Mouse (Mus musculus): ENCODE measurements around the gene Mc1r.
"Not testable (repeated sequence)": the region's sequence is repeated elsewhere in the genome, so short reads cannot be mapped to it uniquely, and the experiment has no call there.

The Mc1r gene

DNA sequence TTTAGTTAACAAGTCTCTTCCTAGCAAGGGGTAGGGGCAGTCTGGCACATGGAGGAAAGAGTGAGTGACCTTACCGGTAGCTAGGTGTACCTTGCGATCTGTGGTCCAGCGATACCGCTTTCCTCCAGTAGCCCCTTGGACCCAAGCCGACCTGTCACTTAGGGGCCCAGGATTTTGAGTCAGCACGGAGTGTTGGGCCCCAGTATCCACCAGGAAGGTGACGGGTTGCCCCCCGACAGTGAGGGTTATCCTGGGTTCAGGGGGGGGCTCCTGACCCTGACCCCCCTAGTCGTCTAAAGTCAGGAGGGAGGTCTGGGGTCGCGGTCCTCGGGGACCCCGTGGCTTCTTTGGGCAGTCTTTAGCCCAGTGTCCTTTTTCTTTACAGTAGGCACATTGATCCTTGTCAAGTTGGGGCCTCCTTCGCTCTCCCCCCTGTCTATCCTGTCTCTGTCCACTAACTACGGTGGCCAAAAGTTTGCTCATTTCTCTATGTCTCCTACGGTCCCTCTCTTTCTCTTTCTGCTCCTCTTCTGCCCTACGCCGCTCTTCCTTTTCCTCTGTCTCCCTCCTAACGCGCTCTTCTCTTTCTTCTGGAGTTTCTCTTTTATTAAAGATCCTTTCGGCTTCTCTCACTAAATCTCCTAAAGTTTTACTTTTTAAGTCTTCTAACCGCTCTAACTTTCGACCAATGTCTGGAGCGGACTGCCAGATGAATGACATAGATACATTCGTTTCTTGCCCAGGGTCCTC, 24.9 kb downstream of the Mc1r start:
- no peak for DNase-seq

DNA sequence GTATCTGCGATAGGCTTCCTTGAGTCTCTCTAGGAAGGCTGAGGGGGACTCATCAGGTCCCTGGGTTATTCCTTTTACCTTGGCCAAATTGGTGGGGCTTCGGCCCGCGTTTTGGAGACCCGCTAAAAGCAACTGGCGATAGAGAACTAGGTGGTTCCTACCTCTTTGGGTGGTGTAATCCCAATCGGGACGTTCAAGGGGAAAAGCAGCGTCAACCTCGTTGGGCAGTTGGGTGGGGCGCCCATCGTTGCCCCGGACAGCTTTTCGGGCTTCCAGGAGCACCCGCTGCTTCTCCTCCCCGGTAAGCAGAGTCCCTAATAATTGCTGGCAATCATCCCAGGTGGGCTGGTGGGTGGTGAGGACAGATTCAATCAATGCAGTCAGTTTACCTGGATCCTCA, 25.5 kb downstream of the Mc1r start:
- no peak for DNase-seq

DNA sequence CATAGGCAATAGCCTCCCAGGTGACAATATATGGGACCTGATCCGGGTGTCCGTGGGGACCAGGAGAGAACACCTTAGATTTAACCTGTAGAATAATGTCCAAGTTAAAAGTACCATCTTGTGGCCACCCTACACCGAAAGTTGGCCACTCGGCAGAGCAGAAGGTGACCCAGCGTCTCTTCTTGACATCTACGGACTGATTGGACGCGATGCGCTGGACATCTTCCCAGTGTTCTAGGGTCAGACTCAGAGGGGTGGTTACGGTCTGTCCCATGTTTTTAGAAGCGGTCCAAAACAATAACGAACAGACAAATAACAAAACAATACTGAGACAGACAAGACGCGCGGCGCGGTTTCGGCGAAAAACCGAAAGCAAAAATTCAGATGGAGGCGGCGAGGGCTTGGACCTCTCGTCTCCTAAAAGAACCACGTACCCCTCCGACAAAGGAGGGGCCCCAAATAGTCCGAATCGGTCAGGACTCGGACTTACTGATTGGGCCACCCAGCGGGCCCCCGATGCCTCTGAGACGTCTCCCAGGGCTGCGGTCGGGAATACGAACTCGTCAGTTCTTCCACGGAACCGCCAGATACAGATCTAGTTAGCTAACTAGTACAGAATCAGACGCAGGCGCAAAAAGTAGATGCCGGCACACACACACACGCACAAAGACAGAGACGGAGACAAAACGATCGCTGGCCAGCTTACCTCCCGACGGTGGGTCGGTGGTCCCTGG, 26.5 kb downstream of the Mc1r start:
- not testable (repeated sequence) for DNase-seq

DNA sequence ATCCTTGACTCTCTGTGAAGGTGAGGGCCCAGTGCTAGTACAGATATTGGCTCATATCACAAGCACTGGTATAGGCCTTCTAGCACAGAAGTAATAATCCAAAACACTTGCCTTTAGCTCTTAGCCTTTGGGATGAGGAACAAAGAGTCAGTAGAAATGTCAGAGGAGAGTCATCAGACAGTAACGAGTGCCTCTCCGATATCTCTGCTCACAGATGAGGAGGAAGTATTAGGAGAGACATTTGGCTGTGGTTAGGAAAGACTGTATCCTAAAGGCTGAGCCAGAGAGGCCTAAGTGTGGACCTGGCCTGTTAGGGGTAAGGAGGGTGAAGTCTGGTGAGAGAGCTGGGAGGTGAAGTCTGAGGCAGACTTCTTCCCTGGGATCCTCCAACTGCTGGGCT, 34.9 kb downstream of the Mc1r start:
- DNase-seq, result no peak

DNA sequence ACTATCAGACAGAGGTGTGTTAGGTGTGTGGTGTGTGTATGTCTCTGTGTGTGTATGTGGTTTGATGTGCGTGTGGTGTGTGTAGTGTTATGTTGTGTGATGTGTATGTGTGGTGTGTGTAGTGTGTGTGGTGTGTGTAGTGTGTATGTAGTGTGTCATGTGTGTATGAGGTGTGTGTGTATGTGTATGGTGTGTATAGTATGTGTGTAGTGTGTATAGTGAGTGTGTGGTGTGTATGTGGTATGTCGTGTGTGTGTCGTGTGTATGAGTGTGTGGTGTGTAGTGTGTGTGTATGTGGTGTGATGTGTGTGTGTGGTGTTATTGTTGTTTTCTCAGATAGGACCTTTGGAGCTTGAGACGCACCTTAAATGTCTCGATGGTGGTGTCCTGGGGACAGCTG, 35.4 kb downstream of the Mc1r start:
- no peak for DNase-seq

DNA sequence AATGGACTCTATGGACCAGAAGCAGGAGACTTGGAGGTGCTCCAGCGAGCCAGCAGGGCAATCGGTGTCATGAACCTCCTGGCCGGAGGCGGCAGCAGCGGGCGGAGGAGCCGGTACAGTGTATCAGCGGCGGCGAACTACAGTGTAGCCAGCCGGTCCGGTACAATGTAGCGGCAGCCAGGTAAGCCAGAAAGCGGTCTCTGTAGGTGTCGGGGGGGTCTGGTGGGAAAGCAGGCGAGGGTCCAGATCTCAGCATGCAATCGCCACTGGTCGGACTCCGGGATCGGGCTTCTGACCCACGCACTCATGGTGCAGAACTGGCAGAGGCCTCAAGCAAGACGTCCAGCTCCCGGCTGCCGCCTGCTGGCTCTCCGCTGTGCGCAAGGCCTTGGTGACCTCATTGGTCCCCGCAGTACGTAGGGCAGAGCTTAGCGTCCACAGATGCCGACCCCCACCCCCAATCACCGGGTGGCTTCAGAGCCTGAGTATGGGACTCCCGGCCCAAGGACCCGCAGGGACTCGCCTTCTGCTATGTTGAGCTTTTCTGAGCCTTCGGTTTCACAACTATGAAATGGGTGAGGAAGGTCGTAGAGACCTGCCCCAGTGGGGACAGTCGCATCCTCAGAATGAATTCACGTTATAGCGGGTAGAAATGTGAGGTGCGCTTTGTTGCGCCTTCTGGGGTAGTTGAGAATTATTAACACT, 36.1 kb downstream of the Mc1r start:
- peak; percentile 97 for DNase-seq

DNA sequence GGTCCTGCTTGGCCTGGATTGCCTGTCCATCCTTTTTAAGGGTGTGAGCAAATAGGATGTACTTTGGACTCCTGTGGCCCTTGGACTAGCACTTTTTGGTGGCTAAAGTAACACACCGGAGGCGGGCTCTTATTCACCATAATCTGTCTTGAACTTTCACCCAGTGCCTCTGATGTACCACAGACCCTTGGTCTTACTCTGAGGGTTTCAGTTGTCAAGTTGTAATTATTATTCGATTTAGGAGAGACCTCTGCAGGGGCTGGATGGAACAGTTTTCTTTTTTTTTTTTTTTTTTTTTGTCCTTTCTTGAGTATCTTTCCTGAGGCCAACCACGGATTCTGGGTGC, 36.6 kb downstream of the Mc1r start:
- DNase-seq, result no peak

DNA sequence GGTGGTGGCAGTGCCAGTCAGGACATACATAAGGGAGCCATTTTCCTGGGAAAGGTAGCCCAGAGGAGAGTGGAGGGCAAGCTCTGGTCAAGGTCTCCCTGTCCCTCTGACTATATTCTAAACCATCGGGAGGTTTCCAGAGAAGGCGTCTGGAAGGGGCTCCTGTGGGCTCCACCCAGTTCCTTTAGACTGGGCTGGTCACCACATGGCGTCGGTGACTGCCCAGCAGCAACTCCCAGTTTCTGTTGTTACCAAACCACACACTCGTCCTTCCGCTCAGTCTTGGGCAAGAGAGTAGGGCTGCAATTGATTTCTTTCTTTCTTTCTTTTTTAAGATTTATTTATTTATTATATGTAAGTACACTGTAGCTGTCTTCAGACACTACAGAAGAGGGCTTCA, 37.2 kb downstream of the Mc1r start:
- no peak for DNase-seq

DNA sequence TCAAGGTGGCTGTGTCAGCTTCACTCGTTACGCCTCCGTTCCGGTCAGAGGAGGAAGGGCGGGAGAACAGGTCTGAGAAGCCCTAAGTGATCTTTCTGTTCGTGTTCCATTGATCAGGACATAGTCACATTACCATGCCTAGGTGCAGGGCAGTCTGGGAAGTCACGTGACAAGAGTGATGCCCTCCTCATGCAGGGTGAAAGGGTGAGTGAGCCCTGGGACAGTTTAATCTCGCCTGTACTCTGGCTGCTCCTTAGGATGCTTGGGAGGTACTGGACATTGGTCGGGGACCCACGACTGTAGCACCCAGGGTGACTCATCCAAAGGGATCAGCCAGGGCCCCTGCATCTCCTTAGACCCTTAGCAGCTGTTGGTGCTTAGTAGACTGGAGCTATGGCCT, 39.1 kb downstream of the Mc1r start:
- no peak for DNase-seq

DNA sequence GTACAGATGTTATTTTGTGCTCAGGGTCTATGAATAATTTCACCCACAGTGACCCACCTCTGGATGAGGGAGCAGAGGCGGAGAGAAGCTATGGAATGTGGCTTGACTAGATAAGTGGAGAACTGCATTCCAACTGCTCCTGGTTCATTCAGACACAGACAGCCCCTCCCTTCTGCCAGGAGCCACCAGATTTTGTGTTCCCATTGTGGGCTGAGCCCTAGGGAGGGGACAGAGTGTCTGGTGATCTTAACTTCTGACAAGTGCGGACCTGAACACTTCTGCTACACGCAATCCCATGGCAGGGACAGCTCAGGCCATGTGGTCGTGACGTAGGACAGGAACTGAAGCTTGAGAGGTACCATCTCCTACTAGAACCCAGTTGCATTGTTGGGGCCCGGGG, 39.9 kb downstream of the Mc1r start:
- DNase-seq, result no peak

DNA sequence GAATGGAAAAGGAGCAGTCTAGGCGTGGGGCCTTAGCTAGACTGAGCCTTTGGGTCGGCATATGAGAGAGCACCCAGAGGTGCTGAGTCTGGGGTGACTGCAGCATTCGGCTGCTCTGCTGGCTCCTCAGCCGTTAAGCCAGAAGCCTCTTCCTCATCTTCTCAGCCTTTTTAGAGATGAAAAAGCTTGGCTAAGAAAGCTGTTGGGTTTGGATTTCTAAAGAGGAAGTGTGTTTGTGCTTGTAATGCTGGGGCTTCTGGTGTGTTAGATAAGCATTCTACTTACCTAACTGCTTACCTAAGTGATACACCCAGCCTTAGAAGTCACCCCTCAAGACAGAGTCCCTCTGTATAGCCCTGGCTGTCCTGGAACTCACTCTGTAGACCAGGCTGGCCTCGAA, 43.9 kb downstream of the Mc1r start:
- no peak for DNase-seq

DNA sequence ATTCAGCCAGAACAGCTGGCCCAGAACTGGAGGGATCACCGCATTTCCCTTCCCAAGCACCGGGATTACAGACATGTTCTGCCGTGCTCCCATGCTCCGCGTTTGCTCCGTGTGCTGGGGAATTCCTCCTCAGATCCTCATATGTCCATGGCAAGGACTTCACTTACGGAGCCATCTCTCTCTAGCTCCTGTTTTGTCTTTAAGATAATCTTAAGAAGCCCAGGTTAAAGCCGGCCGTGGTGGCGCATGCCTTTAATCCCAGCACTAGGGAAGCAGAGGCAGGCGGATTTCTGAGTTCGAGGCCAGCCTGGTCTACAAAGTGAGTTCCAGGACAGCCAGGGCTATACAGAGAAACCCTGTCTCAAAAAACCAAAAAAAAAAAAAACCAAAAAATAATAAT, 44.8 kb downstream of the Mc1r start:
- DNase-seq, result not testable (repeated sequence)

DNA sequence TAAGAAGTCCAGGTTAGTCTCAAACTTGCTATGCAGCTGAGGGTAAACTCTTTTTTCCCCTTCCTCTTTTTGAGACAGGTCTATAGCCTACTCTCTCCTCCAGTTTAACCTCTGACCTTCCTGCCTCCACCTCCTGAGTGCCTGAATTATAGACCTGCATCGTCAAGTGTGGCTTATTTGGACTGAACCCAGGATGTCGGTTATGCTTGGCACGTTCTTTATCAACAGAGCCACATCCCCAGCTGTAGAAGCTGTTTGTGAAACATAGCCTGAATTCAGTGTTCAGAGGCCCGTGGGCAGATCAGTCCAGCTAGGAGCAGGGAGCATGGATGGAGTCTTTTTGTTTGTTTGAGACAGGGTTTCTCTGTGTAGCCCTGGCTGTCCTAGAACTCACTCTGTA, 45.2 kb downstream of the Mc1r start:
- DNase-seq, result no peak

DNA sequence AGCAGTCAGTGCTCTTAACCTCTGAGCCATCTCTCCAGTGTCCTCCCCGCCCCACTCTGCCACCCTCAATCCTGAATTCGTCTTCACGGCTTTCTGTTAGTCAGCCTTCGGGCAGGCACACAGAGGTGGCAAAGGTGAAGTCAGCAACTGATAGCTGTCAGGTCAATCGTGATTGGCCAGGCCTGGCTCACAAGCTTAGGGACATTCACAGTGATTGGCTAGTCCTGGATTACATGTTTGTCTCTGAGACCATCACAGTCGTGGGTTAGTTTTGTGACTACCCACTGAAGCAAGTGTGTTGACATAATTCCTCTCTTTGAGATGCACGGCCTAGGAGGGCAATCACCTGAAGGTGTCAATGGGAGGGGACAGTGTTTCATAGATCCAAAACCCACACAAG, 46.4 kb downstream of the Mc1r start:
- DNase-seq, result no peak

DNA sequence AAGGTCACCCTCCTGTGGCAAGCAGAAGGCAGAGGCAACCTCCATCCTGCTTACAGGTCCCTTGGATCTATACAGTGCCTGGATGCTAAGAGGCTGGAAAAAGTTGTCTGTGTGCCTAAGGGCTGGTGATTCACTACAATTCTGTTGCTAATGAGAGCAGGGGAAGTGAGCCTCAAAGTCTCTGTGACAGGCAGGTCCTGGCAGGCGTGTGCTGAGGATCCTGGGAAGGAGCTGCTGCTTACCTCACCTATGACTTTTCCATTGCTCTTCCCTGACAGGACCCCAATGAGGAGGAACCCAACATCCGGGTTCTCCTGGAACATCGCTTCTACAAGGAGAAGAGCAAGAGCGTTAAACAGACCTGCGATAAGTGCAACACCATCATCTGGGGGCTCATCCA, 47.0 kb downstream of the Mc1r start:
- DNase-seq, result no peak

DNA sequence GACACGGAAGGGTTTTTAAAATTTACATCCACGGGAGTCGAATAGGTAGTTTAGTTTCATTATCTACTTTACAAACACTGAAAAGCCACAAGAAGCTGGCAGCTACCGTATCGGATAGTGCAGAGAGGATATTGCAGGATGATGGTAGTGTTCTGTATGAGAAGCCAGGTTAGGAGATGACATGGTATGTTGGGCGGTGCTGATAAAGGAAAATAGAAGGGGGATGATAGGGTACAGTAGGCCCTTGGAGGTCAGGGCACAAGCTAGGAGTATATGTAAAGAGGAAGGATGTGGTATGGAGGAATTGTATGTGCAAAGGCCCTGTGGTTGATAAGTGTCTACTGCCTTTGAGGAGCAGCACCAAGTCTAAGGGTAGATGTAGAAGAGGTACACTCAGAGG, 47.7 kb downstream of the Mc1r start:
- no peak for DNase-seq

Data from retina, postnatal 1 day (tissue).